Mouse (Mus musculus) left cerebral cortex, postnatal 10 days (tissue): ENCODE results near the gene Foxa3. TPM values are rescaled to one million over a fixed set of nuclear protein-coding genes. Genes with fewer than 3 reads are reported as not detected.

ENCODE experiments used
- DNase-seq, 2 experiments: peaks; one replicate each; pipeline ENCODE4 v3.0.0; 2021 to 2022; ENCODE audit warnings: low spot score in 2 of 2, mixed read lengths in 1 of 2; ENCODE audit errors: extremely low spot score in 1 of 2
- intact Hi-C: fragments of 180-260 bp; cut with DNase I; formaldehyde crosslinking; loops from one replicate; pipeline ENCODE4 v1.15.1; 2025
- total RNA-seq, 2 experiments: library from RNA; stranded (reverse); gene quantifications; 2 replicates each; pipeline ENCODE4 v1.2.3; 2021

Foxa3 gene
- total RNA-seq, 2 experiments from 2014 or later: not detected

- peak; percentile 92 to 95 for DNase-seq
- intact Hi-C loops: no loop called here
Measured at GRCm38 (mm10) chr7:19003902-19004630, 19.3 kb downstream of the Foxa3 start, which contains the start of gene Irf2bp1. Irf2bp1 (plus strand) TSS chr7:19004044.

GRCm38 (mm10) chr7:19002848-19003498 lies 20.4 kb downstream of the Foxa3 start:
- intact Hi-C loops: no loop called here
- peak; percentile 78 to 81 for DNase-seq

GRCm38 (mm10) chr7:19002115-19002514 lies 21.2 kb downstream of the Foxa3 start:
- DNase-seq: no peak
- intact Hi-C loops: no loop called here

GRCm38 (mm10) chr7:19001807-19002085 lies 21.6 kb downstream of the Foxa3 start:
- intact Hi-C loops: no loop called here
- DNase-seq: no peak

- peak; percentile 35 to 86 for DNase-seq
- intact Hi-C loops: no loop called here
Measured at GRCm38 (mm10) chr7:19001066-19001806, 22.1 kb downstream of the Foxa3 start.

GRCm38 (mm10) chr7:19000421-19000820 lies 22.9 kb downstream of the Foxa3 start:
- intact Hi-C loops: no loop called here
- DNase-seq: peak in 1 of 2 experiments; percentile 56

GRCm38 (mm10) chr7:18998835-18999234 lies 24.5 kb downstream of the Foxa3 start:
- intact Hi-C loops: no loop called here
- DNase-seq: no peak

GRCm38 (mm10) chr7:18993036-18993435 lies 30.3 kb downstream of the Foxa3 start:
- DNase-seq: no peak
- intact Hi-C loops: loop anchor here (5.0 kb wide), 1 partner anchor 101 kb away; no protein-coding TSS in a partner anchor

- intact Hi-C loops: loop anchor here (5.0 kb wide), 1 partner anchor 100 kb away; no protein-coding TSS in a partner anchor
- peak in 1 of 2 experiments; percentile 75 for DNase-seq
Measured at GRCm38 (mm10) chr7:18992294-18992675, 31.1 kb downstream of the Foxa3 start.

GRCm38 (mm10) chr7:18991660-18992293 lies 31.6 kb downstream of the Foxa3 start:
- intact Hi-C loops: loop anchor here (5.0 kb wide), 1 partner anchor 99 kb away; no protein-coding TSS in a partner anchor
- peak in 1 of 2 experiments; percentile 57 for DNase-seq

GRCm38 (mm10) chr7:18990601-18991295 lies 32.6 kb downstream of the Foxa3 start, which contains the start of gene Mypop:
Mypop (plus strand) TSS chr7:18991245.
- intact Hi-C loops: loop anchor here (5.0 kb wide), 1 partner anchor 98 kb away; no protein-coding TSS in a partner anchor
- peak; percentile 100 for DNase-seq

GRCm38 (mm10) chr7:18989995-18990394 lies 33.3 kb downstream of the Foxa3 start:
- intact Hi-C loops: loop anchor here (5.0 kb wide), 1 partner anchor 98 kb away; no protein-coding TSS in a partner anchor

GRCm38 (mm10) chr7:18988780-18989179 lies 34.6 kb downstream of the Foxa3 start:
- intact Hi-C loops: no loop called here
- no peak for DNase-seq

More at GRCm38 (mm10) chr7:18989995-18990394, 33.3 kb downstream of the Foxa3 start:
- DNase-seq: no peak

- intact Hi-C loops: no loop called here
- no peak for DNase-seq
Measured at GRCm38 (mm10) chr7:18987747-18988146, 35.6 kb downstream of the Foxa3 start.

- intact Hi-C loops: no loop called here
- no peak for DNase-seq
Measured at GRCm38 (mm10) chr7:18987100-18987499, 36.2 kb downstream of the Foxa3 start, which contains the start of gene Nanos2. Nanos2 (plus strand) TSS chr7:18987400.

- intact Hi-C loops: no loop called here
- DNase-seq: no peak
Measured at GRCm38 (mm10) chr7:18986503-18986902, 36.8 kb downstream of the Foxa3 start.

- intact Hi-C loops: no loop called here
- no peak for DNase-seq
Measured at GRCm38 (mm10) chr7:18978381-18978780, 45.0 kb downstream of the Foxa3 start.

GRCm38 (mm10) chr7:18970956-18971355 lies 52.4 kb downstream of the Foxa3 start:
- intact Hi-C loops: no loop called here
- DNase-seq: no peak
